Mouse (Mus musculus) midbrain, postnatal 0 days (tissue): Measurements from ENCODE around the gene Spocd1. TPM values are rescaled to one million over a fixed set of nuclear protein-coding genes. Genes with fewer than 3 reads are reported as not detected.

Source experiments
- ATAC-seq: fragments of 200-750 bp; cut with Nextera tagmentation; 2 replicates; pipeline ENCODE4 v1.8.0; 2017; ENCODE audit warnings: moderate number of reproducible peaks, mild to moderate bottlenecking, moderate TSS enrichment, moderate library complexity; ENCODE audit not compliant: low FRiP score
- DNase-seq: peaks from one replicate; pipeline ENCODE4 v3.0.0-alpha.2; 2015; ENCODE audit warnings: low spot score
- H3K27ac ChIP-seq: fragments of 300-500 bp; sonication (generic); 2 replicates; pipeline ENCODE4 v1.5.1; 2014; ENCODE audit warnings: low read depth, mild to moderate bottlenecking, low read length, mixed read lengths
- H3K27me3 ChIP-seq: fragments of 300-500 bp; sonication (generic); 2 replicates; pipeline ENCODE4 v1.6.1; 2014; ENCODE audit warnings: low read length, control low read depth, mixed read lengths; ENCODE audit not compliant: insufficient read depth
- H3K36me3 ChIP-seq: fragments of 300-500 bp; sonication (generic); 2 replicates; pipeline ENCODE4 v1.6.1; 2014; ENCODE audit warnings: low read length, control low read depth, mixed read lengths; ENCODE audit not compliant: insufficient read depth
- H3K4me1 ChIP-seq: fragments of 300-500 bp; sonication (generic); 2 replicates; pipeline ENCODE4 v1.6.1; 2014; ENCODE audit warnings: mild to moderate bottlenecking, control low read depth, antibody characterized with exemption, low read length, mixed read lengths; ENCODE audit not compliant: insufficient read depth
- H3K4me2 ChIP-seq: fragments of 300-500 bp; sonication (generic); 2 replicates; pipeline ENCODE4 v1.6.1; 2014; ENCODE audit warnings: low read depth, mild to moderate bottlenecking, low read length, mixed read lengths; ENCODE audit not compliant: poor library complexity, severe bottlenecking
- H3K4me3 ChIP-seq: fragments of 300-500 bp; sonication (generic); 2 replicates; pipeline ENCODE4 v1.5.1; 2014; ENCODE audit warnings: low read depth, mild to moderate bottlenecking, low read length, moderate library complexity
- H3K9ac ChIP-seq: fragments of 300-500 bp; sonication (generic); replicated peaks from 2 replicates; pipeline ENCODE4 v1.6.1; 2014; ENCODE audit warnings: mild to moderate bottlenecking, low read length, moderate library complexity, mixed read lengths; ENCODE audit not compliant: poor library complexity, severe bottlenecking
- H3K9me3 ChIP-seq: fragments of 300-500 bp; sonication (generic); 2 replicates; pipeline ENCODE4 v1.6.1; 2016; ENCODE audit warnings: low read length, control low read depth
- CTCF ChIP-seq: IDR thresholded peaks from 2 replicates; pipeline ENCODE4 v1.5.1; 2016; ENCODE audit warnings: antibody characterized with exemption, mild to moderate bottlenecking
- WGBS: fragments of 180-500 bp; shearing (Covaris S2); extraction: QIAGEN DNeasy Blood & Tissue Kit; methylation state at CpG from one replicate; pipeline ENCODE4 v1.1.7; 2014; 5-methylcytosine and 5-hydroxymethylcytosine counted together
- polyA plus RNA-seq: library from polyadenylated mRNA; unstranded; fragments of >200 nt; fragmentation: Nextera tagmentation; extraction: Ambion mirVana; gene quantifications from 2 replicates; pipeline ENCODE4 v1.2.1, GENCODE M21; 2015
- total RNA-seq: library from RNA; depleted of rRNA; stranded (reverse); fragments of >200 nt; gene quantifications from 2 replicates; pipeline ENCODE4 v1.2.3, GENCODE M21; 2014

The Spocd1 gene
- total and polyA plus RNA-seq, 2 experiments from 2014 or later: 0.27 TPM; not detected in 1

- TF ChIP-seq CTCF: no peak
- Histone ChIP-seq H3K27ac (no peak overlapping the region), H3K4me3 (no peak overlapping the region), H3K36me3 (no peaks in the 10 kb centered on the region), H3K9ac (peak overlapping the region; percentile 24; the same call in 1 of the 2 replicates), H3K4me1 (peaks cover 14% of the 10 kb centered on the region), H3K27me3 (no peaks in the 10 kb centered on the region), H3K4me2 (no peak overlapping the region), H3K9me3 (no peaks in the 10 kb centered on the region)
- no peak for DNase-seq
- 43% methylated on average over 11 of the region's 11 CpGs for WGBS
- ATAC-seq: no peak
Observed at GRCm38 (mm10) chr4:129981657-129982056, 52.6 kb downstream of the Spocd1 start.

GRCm38 (mm10) chr4:129983046-129983445 is 54.0 kb downstream of the Spocd1 start:
- Histone ChIP-seq H3K27me3 (no peaks in the 10 kb centered on the region), H3K4me3 (no peak overlapping the region), H3K9me3 (no peaks in the 10 kb centered on the region), H3K9ac (no peak overlapping the region), H3K27ac (no peak overlapping the region), H3K4me2 (no peak overlapping the region), H3K36me3 (no peaks in the 10 kb centered on the region), H3K4me1 (peaks cover 22% of the 10 kb centered on the region)
- TF ChIP-seq CTCF: no peak
- DNase-seq (no peak), ATAC-seq (no peak)
- WGBS: 28% methylated on average over 5 of the region's 5 CpGs

GRCm38 (mm10) chr4:129983764-129984420 is 54.8 kb downstream of the Spocd1 start:
- Histone ChIP-seq H3K27me3 (no peaks in the 10 kb centered on the region), H3K9ac (peak overlapping the region; percentile 83), H3K36me3 (no peaks in the 10 kb centered on the region), H3K4me2 (peak overlapping the region; percentile 96), H3K4me3 (peak overlapping the region; percentile 72), H3K4me1 (peaks cover 22% of the 10 kb centered on the region), H3K27ac (peak overlapping the region; percentile 79), H3K9me3 (no peaks in the 10 kb centered on the region)
- peak; percentile 76 for TF ChIP-seq CTCF
- peak; percentile 81 for DNase-seq
- WGBS: 1% methylated on average over 15 of the region's 15 CpGs
- no peak; the same call in 1 of the 2 replicates for ATAC-seq

GRCm38 (mm10) chr4:129984421-129985061 is 55.5 kb downstream of the Spocd1 start, which contains the start of gene Adgrb2:
TSS of gene Adgrb2 (plus strand) at chr4:129984870.
- ATAC-seq: peak; percentile 52; the same call in 1 of the 2 replicates
- TF ChIP-seq CTCF: no peak

GRCm38 (mm10) chr4:129985161-129985670 is 56.2 kb downstream of the Spocd1 start:
- Histone ChIP-seq H3K9me3 (no peaks in the 10 kb centered on the region), H3K27ac (peak overlapping the region; percentile 79), H3K9ac (peak overlapping the region; percentile 83), H3K4me2 (peak overlapping the region; percentile 96), H3K27me3 (no peaks in the 10 kb centered on the region), H3K4me1 (peaks cover 31% of the 10 kb centered on the region), H3K36me3 (no peaks in the 10 kb centered on the region), H3K4me3 (peak overlapping the region; percentile 72)
- no peak for TF ChIP-seq CTCF
- ATAC-seq (peak; percentile 3), DNase-seq (no peak)
- 3% methylated on average over 30 of the region's 48 CpGs for WGBS

More at GRCm38 (mm10) chr4:129984421-129985061, 55.5 kb downstream of the Spocd1 start, which contains the start of gene Adgrb2:
- Histone ChIP-seq H3K4me2 (peak within 1 kb of the TSS; percentile 96), H3K9me3 (no peaks in the 10 kb centered on the region), H3K36me3 (no peaks in the 10 kb centered on the region), H3K27me3 (no peaks in the 10 kb centered on the region), H3K9ac (peak within 1 kb of the TSS; percentile 83), H3K4me3 (peak within 1 kb of the TSS; percentile 72), H3K4me1 (peaks cover 27% of the 10 kb centered on the region), H3K27ac (peak within 1 kb of the TSS; percentile 79)
- peak; percentile 76 for DNase-seq
- 1% methylated on average over 11 of the region's 77 CpGs for WGBS
